Mouse (Mus musculus) MEL (cell line): ENCODE results near the gene Slc30a1. TPM values are rescaled to one million over a fixed set of nuclear protein-coding genes. Genes with fewer than 3 reads are reported as not detected.

Experiments used
- DNase-seq: peaks from one replicate; pipeline ENCODE4 v3.0.0; 2011; ENCODE audit warnings: low read depth, low spot score
- H3K27ac ChIP-seq: 2 replicates; pipeline ENCODE4 v1.5.1; 2012; ENCODE audit warnings: low read depth, mild to moderate bottlenecking, control low read depth, low read length, moderate library complexity; ENCODE audit not compliant: control insufficient read depth
- H3K27me3 ChIP-seq, 2 experiments: fragments of 150-350 bp in 1 of 2; sonication (generic) in 1 of 2; 2 replicates each; pipeline ENCODE4 v1.6.1; 2012; ENCODE audit warnings: low read length in 2 of 2, mild to moderate bottlenecking in 2 of 2, improper control_type of control experiment in 1 of 2, moderate library complexity in 1 of 2; ENCODE audit not compliant: insufficient read depth in 2 of 2, control insufficient read depth in 1 of 2
- H3K36me3 ChIP-seq, 2 experiments: 2 replicates each; pipeline ENCODE4 v1.6.1; 2012 to 2014; ENCODE audit warnings: low read length in 2 of 2, improper control_type of control experiment in 1 of 2, inconsistent platforms in 1 of 2, mild to moderate bottlenecking in 1 of 2; ENCODE audit not compliant: insufficient read depth in 2 of 2, control insufficient read depth in 1 of 2
- H3K4me1 ChIP-seq, 2 experiments: fragments of 150-350 bp in 1 of 2; sonication (generic) in 1 of 2; 2 replicates each; pipeline ENCODE4 v1.6.1; 2012; ENCODE audit warnings: low read length in 2 of 2, improper control_type of control experiment in 1 of 2, mild to moderate bottlenecking in 1 of 2; ENCODE audit not compliant: insufficient read depth in 2 of 2, control insufficient read depth in 1 of 2
- H3K4me3 ChIP-seq, 2 experiments: fragments of 150-350 bp in 1 of 2; sonication (generic) in 1 of 2; 2 replicates each; pipeline ENCODE4 v1.5.1; 2012; ENCODE audit warnings: low read depth in 2 of 2, low read length in 2 of 2, mild to moderate bottlenecking in 2 of 2, moderate library complexity in 2 of 2, control low read depth in 1 of 2, improper control_type of control experiment in 1 of 2; ENCODE audit not compliant: control insufficient read depth in 1 of 2, insufficient read depth in 1 of 2
- H3K79me2 ChIP-seq: 2 replicates; pipeline ENCODE4 v1.6.1; 2012; ENCODE audit warnings: mild to moderate bottlenecking, low read length, moderate library complexity; ENCODE audit not compliant: control insufficient read depth, poor library complexity, insufficient read depth
- H3K9ac ChIP-seq: 2 replicates; pipeline ENCODE4 v1.6.1; 2012; ENCODE audit warnings: low read depth, mild to moderate bottlenecking, control low read depth, low read length, moderate library complexity; ENCODE audit not compliant: control insufficient read depth, poor library complexity, severe bottlenecking
- H3K9me3 ChIP-seq: fragments of 150-350 bp; sonication (generic); replicated peaks from 2 replicates; pipeline ENCODE4 v1.6.1; 2012; ENCODE audit warnings: mild to moderate bottlenecking, low read length, improper control_type of control experiment, moderate library complexity; ENCODE audit not compliant: insufficient read depth
- CTCF ChIP-seq, 3 experiments: IDR thresholded peaks in 2 of 3; conservative IDR thresholded peaks in 1 of 3; 2 replicates each; pipeline ENCODE4 v1.5.1; 2011 to 2012; ENCODE audit warnings: low read length in 3 of 3, low read depth in 2 of 3, mild to moderate bottlenecking in 2 of 3, improper control_type of control experiment in 1 of 3, inconsistent platforms in 1 of 3, mixed read lengths in 1 of 3, moderate library complexity in 1 of 3; ENCODE audit not compliant: control insufficient read depth in 1 of 3, insufficient read depth in 1 of 3, poor library complexity in 1 of 3, severe bottlenecking in 1 of 3
- E2F4 ChIP-seq: IDR thresholded peaks from 2 replicates; pipeline ENCODE4 v1.6.1; 2011; ENCODE audit warnings: low read depth, low read length, improper control_type of control experiment, borderline replicate concordance
- HCFC1 ChIP-seq: IDR thresholded peaks from 2 replicates; pipeline ENCODE4 v1.6.1; 2012; ENCODE audit warnings: low read depth, mild to moderate bottlenecking, inconsistent platforms, low read length, improper control_type of control experiment, moderate library complexity
- MAX ChIP-seq: IDR thresholded peaks from 2 replicates; pipeline ENCODE4 v1.6.1; 2011; ENCODE audit warnings: low read length, improper control_type of control experiment
- MEF2A ChIP-seq: IDR thresholded peaks from 2 replicates; pipeline ENCODE4 v1.6.1; 2014; ENCODE audit warnings: low read depth, mild to moderate bottlenecking, inconsistent platforms, low read length, improper control_type of control experiment; ENCODE audit not compliant: poor library complexity, insufficient replicate concordance, severe bottlenecking; ENCODE audit errors: extremely low read depth
- MXI1 ChIP-seq: IDR thresholded peaks from 2 replicates; pipeline ENCODE4 v1.6.1; 2011; ENCODE audit warnings: mild to moderate bottlenecking, low read depth, low read length, improper control_type of control experiment
- NELFE ChIP-seq: IDR thresholded peaks from 2 replicates; pipeline ENCODE4 v1.6.1; 2011; ENCODE audit warnings: low read depth, low read length, improper control_type of control experiment
- RAD21 ChIP-seq: IDR thresholded peaks from 2 replicates; pipeline ENCODE4 v1.6.1; 2011; ENCODE audit warnings: mild to moderate bottlenecking, low read depth, low read length, improper control_type of control experiment
- SIN3A ChIP-seq: IDR thresholded peaks from 2 replicates; pipeline ENCODE4 v1.6.1; 2012; ENCODE audit warnings: low read length, improper control_type of control experiment, inconsistent platforms
- SMC3 ChIP-seq: IDR thresholded peaks from 2 replicates; pipeline ENCODE4 v1.6.1; 2011; ENCODE audit warnings: low read depth, low read length, improper control_type of control experiment
- TAL1 ChIP-seq: IDR thresholded peaks from 2 replicates; pipeline ENCODE4 v1.6.1; 2012; ENCODE audit warnings: mild to moderate bottlenecking, inconsistent platforms, low read length, moderate library complexity, mixed read lengths
- TCF12 ChIP-seq: IDR thresholded peaks from 2 replicates; pipeline ENCODE4 v1.6.1; 2014; ENCODE audit warnings: low read depth, mild to moderate bottlenecking, inconsistent platforms, low read length, improper control_type of control experiment, moderate library complexity
- UBTF ChIP-seq: IDR thresholded peaks from 2 replicates; pipeline ENCODE4 v1.6.1; 2012; ENCODE audit warnings: low read depth, mild to moderate bottlenecking, inconsistent platforms, low read length, improper control_type of control experiment, moderate library complexity, borderline replicate concordance; ENCODE audit not compliant: insufficient read depth
- ZC3H11A ChIP-seq: IDR thresholded peaks from 2 replicates; pipeline ENCODE4 v1.6.1; 2012; ENCODE audit warnings: low read depth, mild to moderate bottlenecking, inconsistent platforms, low read length, improper control_type of control experiment
- ZKSCAN1 ChIP-seq: IDR thresholded peaks from 2 replicates; pipeline ENCODE4 v1.6.1; 2012; ENCODE audit warnings: low read depth, mild to moderate bottlenecking, inconsistent platforms, low read length, improper control_type of control experiment, moderate library complexity
- polyA plus RNA-seq, 2 experiments: library from polyadenylated mRNA; stranded (reverse) in 1 of 2; unstranded in 1 of 2; fragments of >175 nt in 1 of 2; fragments of >200 nt in 1 of 2; gene quantifications; 2 replicates each; pipeline versions ENCODE4 v1.2.1 to v1.2.4; 2012; ENCODE audit warnings: low replicate concordance in 2 of 2, low read depth in 1 of 2; ENCODE audit not compliant: insufficient read length in 2 of 2, insufficient read depth in 1 of 2, missing spikeins in 1 of 2
- total RNA-seq: library from RNA; depleted of rRNA; stranded (reverse); fragments of 300-350 nt; gene quantifications from 2 replicates; pipeline ENCODE4 v1.2.3, GENCODE M21; 2012

The Slc30a1 gene
- total and polyA plus RNA-seq, 3 experiments, result 10.4 to 10.7 TPM; not detected in 1

- no peak overlapping the region for H3K9ac ChIP-seq
- H3K79me2 ChIP-seq, result no peaks in the 10 kb centered on the region
- no peak for DNase-seq
- no peaks in the 10 kb centered on the region for H3K4me1 ChIP-seq
- H3K9me3 ChIP-seq, result no peaks in the 10 kb centered on the region
- no peak overlapping the region for H3K4me3 ChIP-seq
- H3K36me3 ChIP-seq, result no peaks in the 10 kb centered on the region
- no peak overlapping the region for H3K27ac ChIP-seq
- no peak for TF ChIP-seq ZKSCAN1
- no peak for TF ChIP-seq TCF12
- H3K27me3 ChIP-seq, result peaks cover 0 to 3% of the 10 kb centered on the region in 2 experiments; a peak in 1 of 4 replicates
Measured at GRCm38 (mm10) chr1:191921701-191922100, 15.1 kb downstream of the Slc30a1 start.

DNA sequence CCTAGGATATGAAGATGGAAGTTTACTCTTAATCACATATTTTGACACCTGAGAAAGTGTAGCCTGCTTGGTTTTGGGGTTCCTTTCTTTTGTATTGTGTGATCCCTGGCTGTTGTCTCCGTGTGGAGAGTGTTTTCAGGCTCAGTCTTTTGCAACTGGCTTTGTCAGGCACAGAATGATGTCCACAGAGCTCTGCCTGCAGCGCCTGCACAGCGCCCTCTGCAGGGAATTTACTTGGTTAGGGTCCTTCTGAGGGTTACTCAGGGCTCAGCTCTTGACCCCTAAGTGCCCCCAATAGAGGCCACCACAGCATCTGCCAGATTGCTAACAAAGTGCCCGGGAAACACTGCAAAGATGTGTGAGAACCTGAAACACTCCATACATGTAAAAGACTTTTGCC, 18.9 kb downstream of the Slc30a1 start:
- Histone ChIP-seq H3K79me2 (no peaks in the 10 kb centered on the region), H3K27ac (no peak overlapping the region), H3K4me3 (no peak overlapping the region), H3K9ac (no peak overlapping the region), H3K9me3 (no peaks in the 10 kb centered on the region), H3K4me1 (no peaks in the 10 kb centered on the region), H3K27me3 (peaks cover 7% of the 10 kb centered on the region in 2 experiments), H3K36me3 (no peaks in the 10 kb centered on the region)
- DNase-seq, result no peak
- TF ChIP-seq ZC3H11A (no peak), E2F4 (no peak), MEF2A (no peak), MXI1 (no peak), SIN3A (no peak), SMC3 (peak; percentile 45), RAD21 (peak; percentile 10), HCFC1 (no peak), TAL1 (no peak), CTCF (IDR thresholded peaks at IDR 0.05 in 2 of 3, conservative IDR thresholded peaks at IDR 0.05 in 1 of 3; ENCODE audit: control insufficient read depth in 1 of 3, insufficient read depth in 1 of 3, low read depth in 2 of 3, low read length in 3 of 3, poor library complexity in 1 of 3, severe bottlenecking in 1 of 3) (peak; percentile 24 to 36 (median 27); a peak in 5 of 6 replicates), UBTF (no peak)

GRCm38 (mm10) chr1:191926681-191927080, 20.1 kb downstream of the Slc30a1 start:
- Histone ChIP-seq H3K9ac (no peak overlapping the region), H3K4me1 (no peaks in the 10 kb centered on the region), H3K36me3 (no peaks in the 10 kb centered on the region), H3K4me3 (no peak overlapping the region), H3K27ac (no peak overlapping the region), H3K27me3 (peaks cover 7% of the 10 kb centered on the region in 2 experiments), H3K79me2 (no peaks in the 10 kb centered on the region), H3K9me3 (no peaks in the 10 kb centered on the region)
- no peak for DNase-seq
- TF ChIP-seq MAX, result no peak
- TF ChIP-seq NELFE, result no peak
